Mouse (Mus musculus) right cerebral cortex, adult 18-20 months (tissue): ENCODE measurements around the gene Ep300.
"Not testable (repeated sequence)": the region's sequence is repeated elsewhere in the genome, so short reads cannot be mapped to it uniquely, and the experiment has no call there.

Experiments used
- DNase-seq: peaks from one replicate; pipeline ENCODE4 v3.0.0; 2022; ENCODE audit warnings: mixed read lengths

Gene Ep300

GRCm38 (mm10) chr15:81598742-81599141 lies 13.6 kb downstream of the Ep300 start:
- not testable (repeated sequence) for DNase-seq

GRCm38 (mm10) chr15:81605241-81605640 lies 20.1 kb downstream of the Ep300 start:
- no peak for DNase-seq

- DNase-seq: no peak
These were observed 21.5 kb downstream of the Ep300 start for GRCm38 (mm10) chr15:81606634-81607033.

GRCm38 (mm10) chr15:81649516-81650455 lies 64.6 kb downstream of the Ep300 start:
- no peak for DNase-seq

- DNase-seq: no peak
These were observed 65.5 kb downstream of the Ep300 start for GRCm38 (mm10) chr15:81650636-81651035.

- DNase-seq: no peak
These were observed 76.5 kb downstream of the Ep300 start for GRCm38 (mm10) chr15:81661701-81662100.

GRCm38 (mm10) chr15:81663281-81663680 lies 78.1 kb downstream of the Ep300 start:
- no peak for DNase-seq

- DNase-seq: peak; percentile 94
These were observed 78.8 kb downstream of the Ep300 start, which contains the start of gene L3mbtl2 for GRCm38 (mm10) chr15:81663697-81664561. L3mbtl2 (plus strand) TSS chr15:81663889.

GRCm38 (mm10) chr15:81666957-81667356 lies 81.8 kb downstream of the Ep300 start:
- no peak for DNase-seq

GRCm38 (mm10) chr15:81670231-81670640 lies 85.1 kb downstream of the Ep300 start:
- DNase-seq: no peak

GRCm38 (mm10) chr15:81676637-81677036 lies 91.5 kb downstream of the Ep300 start:
- DNase-seq: no peak

- no peak for DNase-seq
These were observed 95.2 kb downstream of the Ep300 start for GRCm38 (mm10) chr15:81680301-81680805.

GRCm38 (mm10) chr15:81693366-81693966 lies 108.3 kb downstream of the Ep300 start:
- DNase-seq: no peak

- DNase-seq: peak; percentile 74
These were observed 109.1 kb downstream of the Ep300 start for GRCm38 (mm10) chr15:81693967-81694881.

- no peak for DNase-seq
These were observed 109.7 kb downstream of the Ep300 start for GRCm38 (mm10) chr15:81694891-81695290.

- peak; percentile 46 for DNase-seq
These were observed 112.0 kb downstream of the Ep300 start, which contains the start of gene Chadl for GRCm38 (mm10) chr15:81697175-81697574. Chadl (minus strand) TSS chr15:81697287.

GRCm38 (mm10) chr15:81697847-81698246 lies 112.7 kb downstream of the Ep300 start:
- DNase-seq: no peak

- DNase-seq: no peak
These were observed 113.4 kb downstream of the Ep300 start for GRCm38 (mm10) chr15:81698532-81698931.

GRCm38 (mm10) chr15:81700161-81700560 lies 115.0 kb downstream of the Ep300 start:
- no peak for DNase-seq

- DNase-seq: no peak
These were observed 115.5 kb downstream of the Ep300 start for GRCm38 (mm10) chr15:81700601-81701000.

- DNase-seq: not testable (repeated sequence)
These were observed 116.2 kb downstream of the Ep300 start for GRCm38 (mm10) chr15:81701350-81701749.
